Mouse (Mus musculus) kidney, postnatal 0 days (tissue): ENCODE data around the gene Otop2. TPM values are rescaled to one million over a fixed set of nuclear protein-coding genes. Genes with fewer than 3 reads are reported as not detected.
A peak's percentile ranks its signal among the peaks of the same experiment; 100 is the strongest.

Experiments
- ATAC-seq: fragments of 200-750 bp; cut with Nextera tagmentation; replicated peaks from 2 replicates; pipeline ENCODE4 v1.8.0; 2017; ENCODE audit warnings: low read depth, moderate number of reproducible peaks, moderate TSS enrichment, moderate library complexity; ENCODE audit not compliant: low FRiP score
- DNase-seq: peaks from one replicate; pipeline ENCODE4 v3.0.0-alpha.2; 2016; ENCODE audit warnings: low spot score
- H3K27ac ChIP-seq: fragments of 300-500 bp; sonication (generic); 2 replicates; pipeline ENCODE4 v1.5.1; 2014; ENCODE audit warnings: mild to moderate bottlenecking
- H3K27me3 ChIP-seq: fragments of 300-500 bp; sonication (generic); 2 replicates; pipeline ENCODE4 v1.6.1; 2014; ENCODE audit warnings: low read length, mixed read lengths; ENCODE audit not compliant: insufficient read depth
- H3K36me3 ChIP-seq: fragments of 300-500 bp; sonication (generic); 2 replicates; pipeline ENCODE4 v1.6.1; 2014; ENCODE audit warnings: low read length, mixed read lengths; ENCODE audit not compliant: insufficient read depth
- H3K4me1 ChIP-seq: fragments of 300-500 bp; sonication (generic); replicated peaks from 2 replicates; pipeline ENCODE4 v1.6.1; 2014; ENCODE audit warnings: antibody characterized with exemption, low read length, mixed read lengths; ENCODE audit not compliant: insufficient read depth
- H3K4me2 ChIP-seq: fragments of 300-500 bp; sonication (generic); 2 replicates; pipeline ENCODE4 v1.6.1; 2014; ENCODE audit warnings: mild to moderate bottlenecking, low read length, moderate library complexity, mixed read lengths
- H3K4me3 ChIP-seq: fragments of 300-500 bp; sonication (generic); replicated peaks from 2 replicates; pipeline ENCODE4 v1.5.1; 2014; ENCODE audit warnings: low read depth, low read length
- H3K9ac ChIP-seq: fragments of 300-500 bp; sonication (generic); 2 replicates; pipeline ENCODE4 v1.6.1; 2014; ENCODE audit warnings: low read depth, low read length
- H3K9me3 ChIP-seq: fragments of 300-500 bp; sonication (generic); replicated peaks from 2 replicates; pipeline ENCODE4 v1.6.1; 2016; ENCODE audit warnings: low read length, inconsistent platforms, mixed read lengths
- CTCF ChIP-seq: IDR thresholded peaks from 2 replicates; pipeline ENCODE4 v1.5.1; 2016; ENCODE audit warnings: antibody characterized with exemption, low read depth, mild to moderate bottlenecking, moderate library complexity
- WGBS: fragments of 180-500 bp; shearing (Covaris S2); extraction: QIAGEN DNeasy Blood & Tissue Kit; methylation state at CpG from one replicate; pipeline ENCODE4 v1.1.7; 2014; 5-methylcytosine and 5-hydroxymethylcytosine counted together
- polyA plus RNA-seq: library from polyadenylated mRNA; unstranded; fragments of >200 nt; fragmentation: Nextera tagmentation; extraction: Ambion mirVana; gene quantifications from 2 replicates; pipeline ENCODE4 v1.2.1, GENCODE M21; 2015

Gene Otop2
- polyA plus RNA-seq, 1 experiment from 2014 or later: not detected

- no peak for ATAC-seq
- no peak overlapping the region for H3K9ac ChIP-seq
- no peak overlapping the region for H3K4me3 ChIP-seq
- peak; percentile 97 for TF ChIP-seq CTCF
- no peaks in the 10 kb centered on the region for H3K36me3 ChIP-seq
- 27% methylated on average over 19 of the region's 19 CpGs for WGBS
- no peak overlapping the region for H3K27ac ChIP-seq
- peaks cover 33% of the 10 kb centered on the region for H3K27me3 ChIP-seq
- peaks cover 10% of the 10 kb centered on the region; the same call in 1 of the 2 replicates for H3K4me1 ChIP-seq
- peak; percentile 91 for DNase-seq
- no peak overlapping the region for H3K4me2 ChIP-seq
- H3K9me3 ChIP-seq: no peaks in the 10 kb centered on the region
Observed at GRCm38 (mm10) chr11:115270148-115270861, 36.7 kb upstream of the Otop2 start.

- Histone ChIP-seq H3K4me1 (peaks cover 10% of the 10 kb centered on the region; the same call in 1 of the 2 replicates), H3K9ac (no peak overlapping the region), H3K4me2 (no peak overlapping the region), H3K27ac (no peak overlapping the region), H3K27me3 (peaks cover 25% of the 10 kb centered on the region), H3K4me3 (no peak overlapping the region), H3K36me3 (no peaks in the 10 kb centered on the region), H3K9me3 (no peaks in the 10 kb centered on the region)
- WGBS: 81% methylated on average over 9 of the region's 9 CpGs
- DNase-seq: no peak
- no peak for ATAC-seq
- no peak for TF ChIP-seq CTCF
Observed at GRCm38 (mm10) chr11:115271052-115271451, 35.9 kb upstream of the Otop2 start.

GRCm38 (mm10) chr11:115271481-115271880 is 35.5 kb upstream of the Otop2 start:
- no peak for TF ChIP-seq CTCF

DNA sequence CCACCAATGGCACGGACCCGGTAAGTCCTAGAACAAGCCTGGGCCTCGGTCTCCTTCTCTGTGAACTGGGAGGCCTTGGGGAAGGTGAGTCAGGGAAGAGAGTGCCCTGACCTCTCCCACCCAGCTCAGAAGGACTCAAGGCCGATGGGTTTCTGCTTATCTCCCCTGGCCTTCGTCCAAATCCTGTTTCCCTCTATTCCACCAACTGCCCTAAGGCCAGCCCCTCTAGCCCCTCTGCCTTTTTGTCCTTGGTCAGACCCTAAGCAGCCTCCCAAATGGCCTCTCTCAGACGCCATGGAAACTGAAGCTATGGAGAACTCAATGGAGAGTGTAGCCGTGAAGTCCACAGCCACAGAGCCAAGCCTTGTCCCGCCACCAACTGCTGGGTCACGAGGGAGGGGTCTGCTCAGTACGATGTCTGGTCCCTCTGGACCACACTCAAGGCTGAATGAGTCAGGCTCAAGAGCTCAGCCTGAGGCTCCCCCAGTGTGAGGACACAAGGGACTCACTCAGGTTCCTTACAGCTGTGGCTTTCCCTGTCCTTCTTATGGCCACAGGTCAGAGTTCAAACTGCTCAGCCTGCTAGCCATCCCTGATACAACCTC is 34.0 kb upstream of the Otop2 start:
- no peak for DNase-seq
- H3K9ac ChIP-seq: no peak overlapping the region
- H3K4me3 ChIP-seq: no peak overlapping the region
- H3K4me2 ChIP-seq: no peak overlapping the region
- H3K4me1 ChIP-seq: 0 out of 2 replicates have a peak, but pooled peaks cover 3% of the 10 kb centered on the region
- WGBS: 78% methylated on average over 10 of the region's 10 CpGs
- TF ChIP-seq CTCF: no peak
- no peak overlapping the region for H3K27ac ChIP-seq
- no peaks in the 10 kb centered on the region for H3K9me3 ChIP-seq
- H3K36me3 ChIP-seq: no peaks in the 10 kb centered on the region
- no peak for ATAC-seq
- H3K27me3 ChIP-seq: peaks cover 7% of the 10 kb centered on the region

More at GRCm38 (mm10) chr11:115271481-115271880, 35.5 kb upstream of the Otop2 start:
- Histone ChIP-seq H3K9me3 (no peaks in the 10 kb centered on the region), H3K27ac (no peak overlapping the region), H3K36me3 (no peaks in the 10 kb centered on the region), H3K4me3 (no peak overlapping the region), H3K27me3 (peaks cover 21% of the 10 kb centered on the region), H3K4me2 (no peak overlapping the region), H3K9ac (no peak overlapping the region), H3K4me1 (peaks cover 8% of the 10 kb centered on the region; the same call in 1 of the 2 replicates)
- 71% methylated on average over 10 of the region's 10 CpGs for WGBS
- DNase-seq (no peak), ATAC-seq (no peak)

- no peak for TF ChIP-seq CTCF
- no peaks in the 10 kb centered on the region; the same call in 1 of the 2 replicates for H3K27me3 ChIP-seq
- H3K4me3 ChIP-seq: no peak overlapping the region
- no peak overlapping the region for H3K9ac ChIP-seq
- H3K4me2 ChIP-seq: no peak overlapping the region
- ATAC-seq (no peak), DNase-seq (no peak)
- no peak overlapping the region for H3K27ac ChIP-seq
- H3K36me3 ChIP-seq: no peaks in the 10 kb centered on the region
- 33% methylated on average over 7 of the region's 7 CpGs for WGBS
- 0 out of 2 replicates have a peak, but pooled peaks cover 3% of the 10 kb centered on the region for H3K4me1 ChIP-seq
- H3K9me3 ChIP-seq: no peaks in the 10 kb centered on the region
Observed at GRCm38 (mm10) chr11:115273735-115274134, 33.2 kb upstream of the Otop2 start.

- 82% methylated on average over 7 of the region's 7 CpGs for WGBS
- TF ChIP-seq CTCF: no peak
- no peak overlapping the region for H3K4me3 ChIP-seq
- no peak for DNase-seq
- no peak overlapping the region for H3K9ac ChIP-seq
- H3K9me3 ChIP-seq: no peaks in the 10 kb centered on the region
- no peaks in the 10 kb centered on the region for H3K36me3 ChIP-seq
- no peak overlapping the region for H3K27ac ChIP-seq
- H3K27me3 ChIP-seq: no peaks in the 10 kb centered on the region; the same call in 1 of the 2 replicates
- no peak for ATAC-seq
- H3K4me1 ChIP-seq: 0 out of 2 replicates have a peak, but pooled peaks cover 3% of the 10 kb centered on the region
- no peak overlapping the region for H3K4me2 ChIP-seq
Observed at GRCm38 (mm10) chr11:115274178-115274577, 32.8 kb upstream of the Otop2 start.
